Mouse (Mus musculus) liver, embryonic 12.5 days (tissue): ENCODE results near the gene Crocc2. TPM values are rescaled to one million over a fixed set of nuclear protein-coding genes. Genes with fewer than 3 reads are reported as not detected.
A peak's percentile ranks its signal among the peaks of the same experiment; 100 is the strongest.

Source experiments
- ATAC-seq: fragments of 200-750 bp; cut with Nextera tagmentation; 2 replicates; pipeline ENCODE4 v1.8.0; 2017; ENCODE audit warnings: moderate number of reproducible peaks, mild to moderate bottlenecking, moderate library complexity
- H3K27ac ChIP-seq: fragments of 300-500 bp; sonication (generic); 2 replicates; pipeline ENCODE4 v1.5.1; 2016; ENCODE audit warnings: mild to moderate bottlenecking
- H3K27me3 ChIP-seq: fragments of 300-500 bp; sonication (generic); replicated peaks from 2 replicates; pipeline ENCODE4 v1.6.1; 2016; ENCODE audit warnings: mild to moderate bottlenecking, moderate library complexity
- H3K36me3 ChIP-seq: fragments of 300-500 bp; sonication (generic); 2 replicates; pipeline ENCODE4 v1.6.1; 2016; ENCODE audit warnings: mild to moderate bottlenecking, moderate library complexity
- H3K4me1 ChIP-seq: fragments of 300-500 bp; sonication (generic); 2 replicates; pipeline ENCODE4 v1.6.1; 2016
- H3K4me2 ChIP-seq: fragments of 300-500 bp; sonication (generic); 2 replicates; pipeline ENCODE4 v1.6.1; 2016; ENCODE audit warnings: mild to moderate bottlenecking, moderate library complexity
- H3K4me3 ChIP-seq: fragments of 300-500 bp; sonication (generic); 2 replicates; pipeline ENCODE4 v1.5.1; 2016; ENCODE audit warnings: mild to moderate bottlenecking, moderate library complexity
- H3K9ac ChIP-seq: fragments of 300-500 bp; sonication (generic); 2 replicates; pipeline ENCODE4 v1.6.1; 2016; ENCODE audit warnings: mild to moderate bottlenecking, moderate library complexity
- H3K9me3 ChIP-seq: fragments of 300-500 bp; sonication (generic); replicated peaks from 2 replicates; pipeline ENCODE4 v1.6.1; 2016; ENCODE audit warnings: mild to moderate bottlenecking, moderate library complexity
- WGBS: fragments of 180-500 bp; shearing (Covaris S2); methylation state at CpG from one replicate; pipeline ENCODE4 v1.1.7; 2016; ENCODE audit not compliant: insufficient replicate concordance; 5-methylcytosine and 5-hydroxymethylcytosine counted together
- polyA plus RNA-seq: library from polyadenylated mRNA; unstranded; fragments of >200 nt; fragmentation: Nextera tagmentation; extraction: Ambion mirVana; gene quantifications from 2 replicates; pipeline ENCODE4 v1.2.1, GENCODE M21; 2016

Gene Crocc2
- polyA plus RNA-seq, 1 experiment from 2014 or later, result 0.02 TPM

DNA sequence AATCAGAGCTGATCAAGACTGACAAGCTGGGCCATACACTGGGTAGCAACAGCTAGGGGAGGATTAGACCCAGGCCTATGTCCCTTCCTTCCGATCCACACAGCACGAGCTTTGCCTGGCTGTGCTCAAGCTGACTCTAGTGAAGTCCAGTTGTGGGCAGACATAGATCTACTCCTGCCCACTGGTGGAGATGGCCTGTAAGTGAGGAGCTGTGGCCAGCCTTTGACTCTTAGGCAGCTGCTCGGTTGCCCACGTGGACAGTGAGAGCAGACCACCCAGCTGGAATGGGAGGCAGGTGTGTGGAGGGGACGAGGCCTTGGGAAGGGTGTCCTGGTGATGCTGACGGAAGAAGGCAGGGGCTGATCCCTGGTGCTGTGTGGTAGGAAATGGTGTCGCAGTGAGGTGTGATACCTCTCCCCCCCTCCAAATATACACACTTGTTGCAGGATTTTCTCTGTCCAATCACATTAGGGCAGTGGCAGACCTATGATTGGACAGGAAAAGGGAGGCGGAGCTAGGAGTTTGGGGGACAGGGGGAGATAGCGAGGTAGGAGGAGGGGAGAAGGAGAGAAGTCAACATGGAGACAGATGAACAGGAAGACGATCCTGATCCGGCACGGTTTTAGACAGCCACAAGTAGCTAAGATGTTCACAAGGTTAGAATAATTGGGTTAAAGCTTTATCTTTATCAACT, 37.9 kb downstream of the Crocc2 start:
- no peak for ATAC-seq
- Histone ChIP-seq H3K9me3 (no peaks in the 10 kb centered on the region), H3K27ac (no peak overlapping the region), H3K9ac (no peak overlapping the region), H3K4me2 (no peak overlapping the region), H3K4me1 (no peaks in the 10 kb centered on the region), H3K36me3 (no peaks in the 10 kb centered on the region), H3K27me3 (no peaks in the 10 kb centered on the region), H3K4me3 (no peak overlapping the region)
- 53% methylated on average over 12 of the region's 12 CpGs for WGBS

DNA sequence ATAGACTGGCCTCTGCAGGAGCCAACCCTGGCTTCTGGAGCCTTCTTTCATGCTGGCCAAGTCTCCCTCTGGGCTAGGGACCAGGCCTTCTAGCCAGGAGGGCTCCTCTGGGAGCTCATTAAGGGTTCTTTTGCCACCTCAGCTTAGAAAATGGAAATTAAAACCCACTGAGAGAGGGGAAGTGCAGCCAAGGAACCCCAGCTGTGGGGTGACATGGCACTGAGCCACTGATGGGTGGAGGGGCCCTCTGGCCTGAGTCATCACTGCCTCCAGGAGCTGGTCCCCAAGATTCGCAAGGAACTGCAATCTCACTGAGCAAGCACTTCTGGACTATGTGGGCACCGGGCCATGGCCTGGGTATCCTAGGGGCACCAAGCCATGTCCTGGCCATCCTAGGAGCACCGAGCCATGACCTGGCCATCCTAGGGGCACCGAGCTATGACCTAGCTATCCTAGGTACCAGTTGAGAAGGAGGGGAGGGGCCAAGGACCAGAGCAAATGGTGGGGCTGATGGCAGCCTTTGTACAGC, 39.1 kb downstream of the Crocc2 start:
- no peaks in the 10 kb centered on the region for H3K27me3 ChIP-seq
- no peaks in the 10 kb centered on the region for H3K36me3 ChIP-seq
- H3K9me3 ChIP-seq, result no peaks in the 10 kb centered on the region
- no peak overlapping the region for H3K4me3 ChIP-seq
- no peak overlapping the region for H3K9ac ChIP-seq
- no peak overlapping the region for H3K4me2 ChIP-seq
- H3K27ac ChIP-seq, result no peak overlapping the region
- ATAC-seq, result 0 out of 2 replicates have a peak, but pooled peaks have one; percentile 27
- 80% methylated on average over 4 of the region's 4 CpGs for WGBS
- no peaks in the 10 kb centered on the region for H3K4me1 ChIP-seq

DNA sequence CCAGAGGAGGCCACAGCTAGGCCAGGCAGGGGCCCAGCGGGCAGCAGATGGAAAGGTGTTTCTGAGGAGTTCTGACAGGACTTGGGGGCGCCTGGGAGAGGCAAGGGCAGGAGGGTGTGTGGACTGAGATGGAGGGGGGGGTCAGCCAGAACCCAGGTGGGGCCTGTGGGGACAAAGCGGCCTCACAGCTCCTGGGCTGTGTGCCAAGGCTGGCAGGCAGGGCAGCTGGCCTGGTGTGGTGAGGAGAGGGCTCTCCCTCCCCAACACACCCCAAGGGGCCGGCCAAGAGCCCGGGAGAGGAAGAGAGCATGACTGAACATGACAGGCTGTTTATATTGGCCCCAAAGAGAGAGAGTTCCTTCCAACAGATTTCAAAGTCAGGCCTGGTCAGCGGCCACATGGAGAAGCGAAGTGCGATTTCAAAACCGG, 41.7 kb downstream of the Crocc2 start:
- Histone ChIP-seq H3K36me3 (no peaks in the 10 kb centered on the region), H3K4me2 (no peak overlapping the region), H3K9ac (no peak overlapping the region), H3K27ac (no peak overlapping the region), H3K9me3 (no peaks in the 10 kb centered on the region), H3K4me3 (no peak overlapping the region), H3K27me3 (no peaks in the 10 kb centered on the region), H3K4me1 (no peaks in the 10 kb centered on the region)
- 46% methylated on average over 9 of the region's 9 CpGs for WGBS
- ATAC-seq, result no peak

DNA sequence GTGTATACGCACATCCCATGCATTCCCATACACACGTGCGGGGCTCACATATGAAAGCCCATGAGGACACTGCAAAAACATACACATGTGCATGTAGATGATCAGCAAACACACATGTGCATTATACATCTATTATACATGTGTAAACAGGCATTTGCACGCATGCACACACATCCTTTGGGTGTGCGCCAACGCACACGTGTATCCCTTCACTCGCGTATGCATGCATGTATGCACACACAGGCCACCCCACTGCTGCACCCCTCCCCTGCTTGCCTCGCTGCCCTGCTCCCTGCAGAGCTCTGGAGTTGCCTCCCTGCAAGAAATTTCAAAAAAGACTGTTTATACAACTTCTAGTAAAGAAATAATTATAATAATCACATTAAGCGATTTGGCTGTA, 42.5 kb downstream of the Crocc2 start:
- Histone ChIP-seq H3K4me3 (no peak overlapping the region), H3K9me3 (no peaks in the 10 kb centered on the region), H3K27ac (no peak overlapping the region), H3K9ac (no peak overlapping the region), H3K36me3 (no peaks in the 10 kb centered on the region), H3K4me2 (no peak overlapping the region), H3K27me3 (no peaks in the 10 kb centered on the region), H3K4me1 (no peaks in the 10 kb centered on the region)
- WGBS, result 77% methylated on average over 11 of the region's 11 CpGs
- no peak for ATAC-seq

DNA sequence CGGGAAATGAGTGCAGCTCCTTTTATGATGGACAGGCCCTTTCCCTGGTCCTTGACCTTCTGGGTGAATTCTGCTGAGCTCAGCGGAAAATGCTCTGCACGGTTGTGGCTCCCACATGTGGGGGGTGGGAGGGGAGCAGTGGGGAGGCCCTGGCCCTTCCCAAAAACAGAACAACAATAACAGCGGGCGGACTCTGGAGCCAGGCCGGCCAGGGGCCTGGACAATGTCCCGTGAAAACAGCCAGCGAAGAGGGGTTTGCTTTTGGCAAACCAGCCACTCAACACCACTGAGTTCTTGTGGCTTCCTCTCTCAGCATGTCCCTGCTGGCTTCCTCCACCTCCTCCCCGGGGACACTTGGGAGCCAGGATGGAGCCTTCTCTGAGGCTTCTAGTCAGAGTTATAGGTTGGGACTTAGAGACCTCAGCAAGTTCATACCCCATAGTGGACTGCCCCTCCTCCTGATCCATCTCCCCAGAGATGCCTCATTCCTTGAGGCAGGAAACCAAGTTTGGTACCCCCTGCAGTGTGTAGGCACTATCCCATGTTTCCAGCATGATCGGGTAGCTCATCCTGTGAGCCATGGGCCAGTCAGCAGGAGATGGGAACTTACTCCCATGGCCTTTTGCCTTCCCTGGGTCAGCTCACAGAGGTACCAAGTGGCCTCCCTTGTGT, 43.2 kb downstream of the Crocc2 start:
- Histone ChIP-seq H3K9me3 (no peaks in the 10 kb centered on the region), H3K36me3 (no peaks in the 10 kb centered on the region), H3K27me3 (no peaks in the 10 kb centered on the region), H3K4me2 (no peak overlapping the region), H3K4me1 (no peaks in the 10 kb centered on the region), H3K9ac (no peak overlapping the region), H3K4me3 (no peak overlapping the region), H3K27ac (no peak overlapping the region)
- WGBS, result 43% methylated on average over 10 of the region's 10 CpGs
- no peak for ATAC-seq

DNA sequence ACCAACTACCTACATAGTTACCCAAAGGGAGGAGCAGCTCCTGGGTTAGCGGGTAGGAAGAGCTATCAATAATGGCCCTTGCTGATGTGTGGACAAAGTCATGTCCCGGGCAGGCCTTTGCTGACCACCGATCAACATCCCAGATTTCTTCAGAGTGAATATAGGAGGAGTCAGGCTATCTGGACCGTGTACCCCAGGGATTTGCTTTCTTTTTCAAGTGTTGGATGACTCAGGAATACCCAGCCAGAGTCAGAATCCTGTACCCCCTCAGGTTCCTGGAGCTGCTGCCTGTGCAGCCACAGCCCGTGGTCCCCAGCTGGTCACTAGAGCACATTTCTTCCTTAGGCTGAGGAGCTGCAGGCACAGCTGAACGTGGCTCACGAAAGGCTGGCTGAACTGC, 43.9 kb downstream of the Crocc2 start:
- no peak for ATAC-seq
- Histone ChIP-seq H3K4me1 (no peaks in the 10 kb centered on the region), H3K27me3 (no peaks in the 10 kb centered on the region), H3K4me2 (no peak overlapping the region), H3K27ac (no peak overlapping the region), H3K9me3 (no peaks in the 10 kb centered on the region), H3K36me3 (no peaks in the 10 kb centered on the region), H3K9ac (no peak overlapping the region), H3K4me3 (no peak overlapping the region)
- 57% methylated on average over 7 of the region's 7 CpGs for WGBS

DNA sequence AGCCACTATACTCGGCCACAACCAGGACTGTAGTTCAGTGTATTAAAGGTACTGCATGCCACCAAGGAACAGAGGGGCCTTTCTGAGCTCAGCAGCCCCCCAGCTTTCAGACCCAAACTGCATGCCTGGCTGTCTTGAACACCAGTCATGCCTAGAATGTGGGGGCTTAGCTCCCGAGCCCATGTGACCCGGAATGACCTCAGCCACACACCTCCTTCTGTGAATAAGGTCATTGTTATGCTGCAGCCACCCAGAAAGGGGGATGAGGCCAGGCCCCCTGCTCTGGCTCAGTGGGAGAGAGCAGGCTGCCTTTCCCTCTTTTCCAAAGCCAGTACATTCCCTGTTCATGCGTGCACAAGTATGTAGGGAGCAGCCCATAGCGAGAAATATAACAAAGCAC, 46.1 kb downstream of the Crocc2 start:
- ATAC-seq, result no peak
- 53% methylated on average over 5 of the region's 5 CpGs for WGBS
- H3K36me3 ChIP-seq, result no peaks in the 10 kb centered on the region
- no peak overlapping the region for H3K4me3 ChIP-seq
- no peaks in the 10 kb centered on the region for H3K9me3 ChIP-seq
- H3K4me1 ChIP-seq, result no peaks in the 10 kb centered on the region
- H3K27ac ChIP-seq, result no peak overlapping the region
- H3K4me2 ChIP-seq, result no peak overlapping the region
- no peak overlapping the region for H3K9ac ChIP-seq
- no peaks in the 10 kb centered on the region for H3K27me3 ChIP-seq

DNA sequence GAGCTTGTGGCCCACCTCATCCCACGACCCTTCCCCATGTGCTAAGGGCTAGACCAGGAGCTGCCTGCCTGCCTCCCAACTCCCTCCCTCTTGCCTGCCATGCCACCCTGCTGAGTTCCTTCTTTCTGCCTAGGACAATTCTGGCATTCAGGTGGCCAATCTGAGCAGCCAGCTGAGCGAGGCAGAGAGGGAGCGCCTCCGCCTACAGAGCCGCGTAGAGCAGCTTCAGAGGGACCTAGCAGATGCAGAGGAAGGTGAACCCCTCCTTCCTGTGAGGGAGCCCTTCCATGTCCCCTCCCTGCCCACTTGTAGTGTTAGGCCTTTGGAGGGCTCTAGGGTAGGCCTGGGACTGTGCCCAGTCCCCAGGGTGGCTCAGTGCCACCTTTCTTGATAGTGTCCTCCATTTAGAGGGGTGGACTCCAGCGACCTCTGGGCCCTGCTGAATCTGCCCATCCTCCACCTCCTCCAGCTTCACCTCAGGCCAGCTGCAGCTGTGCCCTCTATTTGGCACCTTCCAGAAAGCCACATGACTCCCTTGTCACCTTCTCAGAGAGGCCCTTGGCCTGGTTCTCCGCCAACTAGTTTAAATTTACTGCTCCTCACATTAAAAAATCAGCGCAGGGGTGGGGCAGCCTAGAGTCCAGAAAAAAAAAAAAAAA, 48.4 kb downstream of the Crocc2 start:
- Histone ChIP-seq H3K36me3 (no peaks in the 10 kb centered on the region), H3K4me1 (no peaks in the 10 kb centered on the region), H3K9ac (no peak overlapping the region), H3K27ac (no peak overlapping the region), H3K9me3 (no peaks in the 10 kb centered on the region), H3K4me2 (no peak overlapping the region), H3K27me3 (no peaks in the 10 kb centered on the region), H3K4me3 (no peak overlapping the region)
- 63% methylated on average over 9 of the region's 9 CpGs for whole genome bisulfite sequencing
- ATAC-seq, result no peak

DNA sequence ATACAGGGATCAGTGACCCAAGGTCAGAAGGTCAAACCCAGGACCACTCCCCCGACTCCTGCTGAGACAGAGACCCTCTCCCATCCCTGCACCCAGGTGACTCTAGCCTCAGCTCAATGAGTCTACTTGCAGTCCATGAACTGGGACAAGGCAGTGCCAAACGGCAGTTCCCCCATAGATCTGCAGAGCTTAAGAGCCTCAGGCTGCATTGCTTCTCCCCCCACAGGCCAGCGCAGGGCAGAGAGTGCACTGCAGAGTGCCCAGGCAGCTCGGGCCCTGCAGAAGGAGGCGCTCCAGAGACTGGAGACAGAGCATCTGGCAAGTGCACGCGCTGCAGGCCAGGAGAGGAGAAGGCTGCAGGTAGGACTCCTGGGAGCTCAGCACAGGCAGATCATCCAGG, 49.0 kb downstream of the Crocc2 start:
- no peak for ATAC-seq
- no peaks in the 10 kb centered on the region for H3K9me3 ChIP-seq
- 53% methylated on average over 7 of the region's 7 CpGs for WGBS
- H3K9ac ChIP-seq, result no peak overlapping the region
- H3K27me3 ChIP-seq, result no peaks in the 10 kb centered on the region
- no peaks in the 10 kb centered on the region for H3K36me3 ChIP-seq
- no peak overlapping the region for H3K4me2 ChIP-seq
- no peak overlapping the region for H3K4me3 ChIP-seq
- no peaks in the 10 kb centered on the region for H3K4me1 ChIP-seq
- H3K27ac ChIP-seq, result no peak overlapping the region

DNA sequence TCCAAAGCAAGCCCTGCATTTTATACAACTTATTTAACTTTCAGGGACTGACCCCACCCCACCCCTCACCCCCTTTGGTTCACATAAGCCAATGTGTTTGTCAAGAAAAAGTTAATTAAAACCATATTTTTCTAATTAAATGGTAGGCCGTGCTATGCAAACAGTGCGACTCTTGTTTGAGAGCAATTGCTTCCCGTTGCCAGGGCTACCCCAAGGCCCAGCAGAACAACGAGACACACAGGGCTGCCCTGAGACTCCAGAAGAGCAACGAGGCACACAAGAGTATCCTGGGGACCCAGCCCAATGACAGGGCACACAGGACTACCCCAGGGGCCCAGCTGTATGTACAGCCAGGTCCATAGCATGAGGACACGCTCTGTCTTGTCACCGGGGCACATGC, 52.3 kb downstream of the Crocc2 start:
- H3K4me1 ChIP-seq, result no peaks in the 10 kb centered on the region
- no peak overlapping the region for H3K27ac ChIP-seq
- no peaks in the 10 kb centered on the region for H3K36me3 ChIP-seq
- no peak for ATAC-seq
- no peak overlapping the region for H3K4me3 ChIP-seq
- WGBS, result 68% methylated on average over 7 of the region's 7 CpGs
- H3K27me3 ChIP-seq, result 0 out of 2 replicates have a peak, but pooled peaks cover 19% of the 10 kb centered on the region
- no peak overlapping the region for H3K4me2 ChIP-seq
- no peaks in the 10 kb centered on the region for H3K9me3 ChIP-seq
- H3K9ac ChIP-seq, result no peak overlapping the region

DNA sequence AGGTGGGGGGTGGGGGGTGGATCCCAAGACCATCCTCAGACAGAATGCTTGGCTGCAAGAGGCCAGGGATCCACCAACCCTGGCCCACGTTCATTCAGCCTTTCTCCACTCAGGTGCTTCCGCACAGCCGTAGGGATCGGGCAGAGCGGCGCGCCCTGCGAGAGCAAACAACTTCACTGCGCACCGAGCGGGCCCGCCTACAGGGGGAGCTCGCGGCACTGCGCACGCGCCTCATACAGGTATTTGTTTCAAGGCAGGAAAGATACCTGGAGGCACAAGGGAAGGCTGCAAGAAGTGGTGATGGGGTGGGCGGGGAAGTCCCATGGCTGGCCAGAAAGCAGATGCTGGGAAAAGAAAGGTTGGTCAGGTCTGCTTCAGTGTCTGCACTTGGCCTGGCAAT, 55.4 kb downstream of the Crocc2 start:
- no peaks in the 10 kb centered on the region for H3K4me1 ChIP-seq
- no peak for ATAC-seq
- no peaks in the 10 kb centered on the region for H3K36me3 ChIP-seq
- H3K4me2 ChIP-seq, result no peak overlapping the region
- 0 out of 2 replicates have a peak, but pooled peaks cover 19% of the 10 kb centered on the region for H3K27me3 ChIP-seq
- no peak overlapping the region for H3K9ac ChIP-seq
- H3K9me3 ChIP-seq, result no peaks in the 10 kb centered on the region
- 7% methylated on average over 18 of the region's 18 CpGs for WGBS
- no peak overlapping the region for H3K4me3 ChIP-seq
- no peak overlapping the region for H3K27ac ChIP-seq

DNA sequence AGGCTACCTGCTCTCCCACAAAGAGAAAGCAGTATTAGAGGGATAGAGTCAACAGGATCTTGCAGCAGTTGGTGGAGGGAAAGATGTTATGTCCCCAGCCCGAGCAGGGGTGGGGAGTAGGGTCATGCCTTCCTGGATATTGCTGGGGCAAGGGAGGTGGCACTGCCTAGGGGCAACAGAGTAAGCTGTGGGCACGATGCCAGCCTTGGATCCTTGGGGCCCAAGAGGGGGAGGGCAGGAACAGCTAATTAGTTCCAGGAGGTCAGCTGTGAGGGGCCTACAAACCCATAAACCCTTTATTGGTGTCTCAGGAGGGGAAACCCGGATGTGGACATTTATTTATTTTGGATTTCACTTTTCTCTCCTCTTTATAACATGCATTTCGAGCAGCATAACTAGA, 56.7 kb downstream of the Crocc2 start:
- H3K4me1 ChIP-seq, result no peaks in the 10 kb centered on the region

More for the DNA sequence above, 56.7 kb downstream of the Crocc2 start:
- no peak overlapping the region for H3K4me3 ChIP-seq
- H3K36me3 ChIP-seq, result no peaks in the 10 kb centered on the region
- no peaks in the 10 kb centered on the region for H3K9me3 ChIP-seq
- no peak overlapping the region for H3K4me2 ChIP-seq
- ATAC-seq, result no peak
- H3K27me3 ChIP-seq, result 0 out of 2 replicates have a peak, but pooled peaks cover 19% of the 10 kb centered on the region
- WGBS, result 36% methylated on average over 4 of the region's 4 CpGs
- no peak overlapping the region for H3K27ac ChIP-seq
- H3K9ac ChIP-seq, result no peak overlapping the region
